Mouse (Mus musculus) hematopoietic multipotent progenitor cell, adult 10-12 weeks (in vitro differentiated cells): ENCODE results near the gene Senp8. TPM values are rescaled to one million over a fixed set of nuclear protein-coding genes. Genes with fewer than 3 reads are reported as not detected.

Source experiments
- polyA plus RNA-seq: library from polyadenylated mRNA; stranded (reverse); fragments of >175 nt; gene quantifications from 2 replicates; pipeline ENCODE4 v1.2.3, GENCODE M21; 2012; ENCODE audit warnings: low replicate concordance

Senp8 gene
- 0.26 and 0.29 TPM in 2 replicates for polyA plus RNA-seq

GRCm38 (mm10) chr9:59750267-59751065 is at the start of gene Senp8, which contains the start of gene Myo9a:
TSS of gene Senp8 (minus strand) at chr9:59750710.
TSS of gene Myo9a (plus strand) at chr9:59750896.

Other genes starting within 250 kb of the Senp8 start
- 69.6 and 74.6 TPM in 2 replicates for gene Hexa, start 211.2 kb downstream of the Senp8 start, polyA plus RNA-seq
- gene Tmem202, start 210.9 kb downstream of the Senp8 start, polyA plus RNA-seq, result 0.42 and 0.77 TPM in 2 replicates
- not detected in 2 replicates for gene Celf6, start 172.8 kb downstream of the Senp8 start, polyA plus RNA-seq
- 18.4 and 18.8 TPM in 2 replicates for gene Parp6, start 133.4 kb downstream of the Senp8 start, polyA plus RNA-seq
- gene Pkm, start 94.3 kb downstream of the Senp8 start, polyA plus RNA-seq, result 197 and 319 TPM in 2 replicates
- 0.31 and 0.64 TPM in 2 replicates for gene Gramd2, start 70.6 kb downstream of the Senp8 start, polyA plus RNA-seq
- 2.2 and 4.3 TPM in 2 replicates for gene Myo9a, start 186 bp upstream of the Senp8 start, polyA plus RNA-seq
- 0.73 and 0.89 TPM in 2 replicates for gene Nr2e3, start 209.9 kb upstream of the Senp8 start, polyA plus RNA-seq